Mouse (Mus musculus): ENCODE data around the gene Cracr2b. TPM values are rescaled to one million over a fixed set of nuclear protein-coding genes. Genes with fewer than 3 reads are reported as not detected.

The Cracr2b gene
- total and polyA plus RNA-seq, 3 experiments = not detected

GRCm38 (mm10) chr7:141461521-141462332 is 833 bp downstream of the Cracr2b start:
- in situ Hi-C loops (cut with MboI; ENCODE audit: low pct_ligation_motif_present, low pct_unique_long_range_greater_than_20kb, low sequenced_read_pairs) = no loop called here
- H3K4me3 ChIP-seq (replicated peaks in 1 of 3; ENCODE audit: low read depth in 2 of 3, low read length in 2 of 3, poor library complexity in 1 of 3) = no peak overlapping the region
- DNase-seq (ENCODE audit: extremely low read depth) = no peak
- no peaks in the 10 kb centered on the region for H3K27me3 ChIP-seq (replicated peaks)
- peaks cover 22 to 42% of the 10 kb centered on the region in 2 experiments for H3K36me3 ChIP-seq (replicated peaks in 1 of 2; ENCODE audit: control insufficient read depth in 1 of 2, insufficient read depth in 1 of 2, low read length in 1 of 2)
- TF ChIP-seq TBP (conservative IDR thresholded peaks at IDR 0.05; ENCODE audit: low read depth, low read length) (no peak), NRF1 (IDR thresholded peaks at IDR 0.05; ENCODE audit: low read depth, low read length) (no peak), KAT2A (IDR thresholded peaks at IDR 0.05; ENCODE audit: insufficient replicate concordance, low read length) (no peak), ZKSCAN1 (IDR thresholded peaks at IDR 0.05; ENCODE audit: borderline replicate concordance, low read depth, low read length) (no peak), USF2 (conservative IDR thresholded peaks at IDR 0.05; ENCODE audit: low read depth, low read length) (no peak), RAD21 (IDR thresholded peaks at IDR 0.05; ENCODE audit: low read depth, low read length) (no peak), NELFE (IDR thresholded peaks at IDR 0.05; ENCODE audit: low read depth, low read length) (no peak), MYC (IDR thresholded peaks at IDR 0.05; ENCODE audit: low read depth, low read length) (no peak), ZC3H11A (IDR thresholded peaks at IDR 0.05; ENCODE audit: low read depth, low read length) (no peak), CHD2 (IDR thresholded peaks at IDR 0.05; ENCODE audit: low read length) (no peak)
- no peaks in the 10 kb centered on the region for H3K9me3 ChIP-seq (replicated peaks; ENCODE audit: low read length)
- H3K4me1 ChIP-seq (ENCODE audit: control insufficient read depth in 1 of 2, insufficient read depth in 2 of 2) = peaks cover 5 to 24% of the 10 kb centered on the region in 2 experiments
- H3K27ac ChIP-seq (ENCODE audit: insufficient read depth, low read depth) = no peak overlapping the region
- dilution Hi-C loops (cut with MboI; ENCODE audit: extremely low pct_ligation_motif_present, extremely low pct_unique_long_range_greater_than_20kb, low sequenced_read_pairs) = no loop called here
- no peaks in the 10 kb centered on the region for H3K79me2 ChIP-seq (replicated peaks; ENCODE audit: control insufficient read depth, extremely low read depth, insufficient read depth, poor library complexity, severe bottlenecking)
- H3K9ac ChIP-seq (ENCODE audit: insufficient read depth, low read depth) = no peak overlapping the region
- no peak overlapping the region for H3K4me2 ChIP-seq (ENCODE audit: insufficient read depth, low read depth, poor library complexity, severe bottlenecking)

- no peak overlapping the region for H3K9ac ChIP-seq (ENCODE audit: insufficient read depth, low read depth)
- H3K4me3 ChIP-seq (replicated peaks in 1 of 3; ENCODE audit: low read depth in 2 of 3, low read length in 2 of 3, poor library complexity in 1 of 3) = no peak overlapping the region
- no peak overlapping the region for H3K4me2 ChIP-seq (ENCODE audit: insufficient read depth, low read depth, poor library complexity, severe bottlenecking)
These were observed 1.5 kb downstream of the Cracr2b start for GRCm38 (mm10) chr7:141462333-141462821.

More at GRCm38 (mm10) chr7:141462333-141462821, 1.5 kb downstream of the Cracr2b start:
- in situ Hi-C loops (cut with MboI; ENCODE audit: low pct_ligation_motif_present, low pct_unique_long_range_greater_than_20kb, low sequenced_read_pairs) = no loop called here
- H3K9me3 ChIP-seq (replicated peaks; ENCODE audit: low read length) = no peaks in the 10 kb centered on the region
- H3K79me2 ChIP-seq (replicated peaks; ENCODE audit: control insufficient read depth, extremely low read depth, insufficient read depth, poor library complexity, severe bottlenecking) = no peaks in the 10 kb centered on the region
- dilution Hi-C loops (cut with MboI; ENCODE audit: extremely low pct_ligation_motif_present, extremely low pct_unique_long_range_greater_than_20kb, low sequenced_read_pairs) = no loop called here
- H3K36me3 ChIP-seq (replicated peaks in 1 of 2; ENCODE audit: control insufficient read depth in 1 of 2, insufficient read depth in 1 of 2, low read length in 1 of 2) = peaks cover 22 to 35% of the 10 kb centered on the region in 2 experiments
- no peaks in the 10 kb centered on the region for H3K27me3 ChIP-seq (replicated peaks)
- DNase-seq (ENCODE audit: extremely low read depth) = no peak
- H3K27ac ChIP-seq (ENCODE audit: insufficient read depth, low read depth) = no peak overlapping the region
- TF ChIP-seq ZMIZ1 (IDR thresholded peaks at IDR 0.05; ENCODE audit: low read depth, low read length) (no peak), JUN (IDR thresholded peaks at IDR 0.05; ENCODE audit: insufficient read depth, low read depth, low read length) (no peak), IRF4 (IDR thresholded peaks at IDR 0.05; ENCODE audit: low read depth, low read length) (no peak), CHD2 (IDR thresholded peaks at IDR 0.05; ENCODE audit: low read length) (no peak), MXI1 (IDR thresholded peaks at IDR 0.05; ENCODE audit: low read depth, low read length) (no peak), JUND (conservative IDR thresholded peaks at IDR 0.05; ENCODE audit: low read depth, low read length) (no peak), E2F4 (IDR thresholded peaks at IDR 0.05; ENCODE audit: insufficient replicate concordance, low read depth, low read length) (no peak), MYC (IDR thresholded peaks at IDR 0.05; ENCODE audit: low read depth, low read length) (no peak), ZNF384 (IDR thresholded peaks at IDR 0.05; ENCODE audit: low read depth, low read length) (no peak), GABPA (IDR thresholded peaks at IDR 0.05; ENCODE audit: insufficient replicate concordance, low read depth, low read length) (no peak), POLR2AphosphoS2 (IDR thresholded peaks at IDR 0.05; ENCODE audit: low read depth, low read length) (no peak), NRF1 (IDR thresholded peaks at IDR 0.05; ENCODE audit: low read depth, low read length) (no peak), PAX5 (IDR thresholded peaks at IDR 0.05; ENCODE audit: low read length) (no peak), TBP (conservative IDR thresholded peaks at IDR 0.05; ENCODE audit: low read depth, low read length) (no peak), ZKSCAN1 (IDR thresholded peaks at IDR 0.05; ENCODE audit: borderline replicate concordance, low read depth, low read length) (no peak), USF1 (IDR thresholded peaks at IDR 0.05; ENCODE audit: low read depth, low read length) (no peak), ZC3H11A (IDR thresholded peaks at IDR 0.05; ENCODE audit: low read depth, low read length) (no peak), UBTF (IDR thresholded peaks at IDR 0.05; ENCODE audit: low read depth, low read length) (no peak), MAZ (IDR thresholded peaks at IDR 0.05; ENCODE audit: low read depth, low read length) (no peak)
- peaks cover 4 to 25% of the 10 kb centered on the region in 2 experiments for H3K4me1 ChIP-seq (ENCODE audit: control insufficient read depth in 1 of 2, insufficient read depth in 2 of 2)
